Mouse (Mus musculus): ENCODE measurements around the gene Dot1l. TPM values are rescaled to one million over a fixed set of nuclear protein-coding genes. Genes with fewer than 3 reads are reported as not detected.
"Not testable (repeated sequence)": the region's sequence is repeated elsewhere in the genome, so short reads cannot be mapped to it uniquely, and the experiment has no call there.

The Dot1l gene
- polyA plus RNA-seq, 1 experiment = 121 TPM

- peak within 1 kb of the TSS; percentile 70 for H3K27ac ChIP-seq (ENCODE audit: control insufficient read depth, insufficient read depth, low read length)
- peak within 1 kb of the TSS; percentile 78 for H3K4me3 ChIP-seq (ENCODE audit: control insufficient read depth, insufficient read depth, low read length)
- H3K27me3 ChIP-seq (ENCODE audit: control insufficient read depth, insufficient read depth, low read length) = no peaks in the 10 kb centered on the region
- 0 out of 2 replicates have a peak, but pooled peaks have one; percentile 44 for TF ChIP-seq CTCF (IDR thresholded peaks at IDR 0.05; ENCODE audit: borderline replicate concordance, control insufficient read depth, extremely low read depth, insufficient read depth, low read length, poor library complexity)
- peak; percentile 78; the same call in 1 of the 2 replicates for TF ChIP-seq POLR2A (IDR thresholded peaks at IDR 0.05; ENCODE audit: control insufficient read depth, extremely low read depth, insufficient read depth, low read length, poor library complexity)
- peaks cover 21% of the 10 kb centered on the region for H3K4me1 ChIP-seq (replicated peaks; ENCODE audit: control insufficient read depth, insufficient read depth, low read length)
- WGBS = under 1% methylated on average over 82 of the region's 82 CpGs
- H3K36me3 ChIP-seq (ENCODE audit: control insufficient read depth, insufficient read depth, low read length) = peaks cover 10% of the 10 kb centered on the region
- DNase-seq = peak; percentile 98
These were observed 71.4 kb downstream of the Dot1l start, which contains the start of gene Oaz1 for GRCm38 (mm10) chr10:80826151-80827062. Oaz1 (plus strand) TSS chr10:80826656.

DNA sequence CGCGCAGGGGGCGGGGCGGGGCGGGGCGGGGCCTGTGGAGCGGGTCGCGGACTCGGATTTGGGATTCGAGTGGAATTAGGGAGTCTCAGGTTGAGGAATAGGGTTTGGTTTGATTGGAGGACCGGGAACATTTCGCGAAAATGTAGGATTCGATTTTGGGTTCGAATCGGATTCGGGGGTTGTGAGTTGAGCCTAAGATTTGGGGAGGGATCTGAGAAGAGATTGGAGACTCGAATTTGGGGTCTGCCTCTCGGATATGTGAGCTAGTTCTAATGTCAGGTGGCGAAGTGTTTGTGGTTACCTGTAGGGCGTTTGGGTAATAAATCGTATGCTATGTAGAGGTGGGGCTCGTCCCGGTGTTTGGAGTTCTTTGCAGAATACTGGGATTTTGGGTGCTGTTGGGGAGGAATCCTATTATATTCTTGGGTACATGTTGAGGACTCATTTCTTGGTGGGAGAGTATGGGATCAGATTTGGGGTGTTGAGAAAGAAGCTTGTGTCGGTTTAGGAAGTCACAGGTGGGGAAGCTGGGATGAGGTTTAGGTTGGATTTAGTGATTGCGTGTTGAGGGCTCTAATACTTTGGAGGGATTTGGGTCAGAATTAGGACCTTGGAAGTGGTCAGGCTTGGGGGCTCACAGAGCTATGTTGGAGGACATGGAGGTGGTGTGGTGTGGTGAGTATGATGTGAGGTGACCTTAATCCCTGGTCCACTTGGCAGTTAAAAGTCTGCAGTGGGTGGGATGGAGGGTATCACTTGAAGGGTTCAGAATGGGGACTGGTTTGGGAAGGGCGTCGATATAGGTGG lies 72.3 kb downstream of the Dot1l start:
- no peak for DNase-seq
- no peaks in the 10 kb centered on the region for H3K27me3 ChIP-seq (ENCODE audit: control insufficient read depth, insufficient read depth, low read length)
- H3K27ac ChIP-seq (ENCODE audit: control insufficient read depth, insufficient read depth, low read length) = no peak overlapping the region
- H3K36me3 ChIP-seq (ENCODE audit: control insufficient read depth, insufficient read depth, low read length) = peaks cover 10% of the 10 kb centered on the region
- WGBS = 3% methylated on average over 29 of the region's 29 CpGs
- TF ChIP-seq POLR2A (IDR thresholded peaks at IDR 0.05; ENCODE audit: control insufficient read depth, extremely low read depth, insufficient read depth, low read length, poor library complexity) = no peak
- TF ChIP-seq CTCF (IDR thresholded peaks at IDR 0.05; ENCODE audit: borderline replicate concordance, control insufficient read depth, extremely low read depth, insufficient read depth, low read length, poor library complexity) = no peak
- peaks cover 21% of the 10 kb centered on the region for H3K4me1 ChIP-seq (replicated peaks; ENCODE audit: control insufficient read depth, insufficient read depth, low read length)
- peak overlapping the region; percentile 78 for H3K4me3 ChIP-seq (ENCODE audit: control insufficient read depth, insufficient read depth, low read length)

DNA sequence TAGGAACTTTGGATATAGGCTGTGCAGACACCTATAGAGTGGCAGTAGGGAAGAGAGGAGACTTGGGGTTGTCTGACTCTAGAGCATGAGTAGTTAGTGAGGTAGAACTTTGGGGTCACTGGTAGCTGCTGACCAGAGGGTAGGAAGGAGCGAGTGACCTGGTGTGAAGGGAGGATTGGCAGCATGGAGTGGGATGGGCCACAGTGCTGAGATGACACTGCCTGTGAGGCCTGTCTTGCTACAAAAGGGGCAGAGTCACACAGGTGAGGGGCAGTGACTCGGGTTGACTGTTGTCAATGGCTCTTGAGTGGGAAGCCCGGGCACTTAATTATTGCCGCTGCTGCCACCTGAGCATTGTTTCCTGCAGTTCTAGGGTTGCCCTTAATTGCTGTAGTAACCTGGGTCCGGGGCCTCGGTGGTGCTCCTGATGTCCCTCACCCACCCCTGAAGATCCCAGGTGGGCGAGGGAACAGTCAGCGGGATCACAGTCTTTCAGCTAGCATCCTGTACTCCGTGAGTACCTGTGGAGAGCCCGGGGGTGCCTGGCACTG lies 72.9 kb downstream of the Dot1l start:
- DNase-seq = no peak
- Histone ChIP-seq H3K27me3 (ENCODE audit: control insufficient read depth, insufficient read depth, low read length) (no peaks in the 10 kb centered on the region), H3K4me3 (ENCODE audit: control insufficient read depth, insufficient read depth, low read length) (peak overlapping the region; percentile 78), H3K27ac (ENCODE audit: control insufficient read depth, insufficient read depth, low read length) (no peak overlapping the region), H3K36me3 (ENCODE audit: control insufficient read depth, insufficient read depth, low read length) (peaks cover 10% of the 10 kb centered on the region), H3K4me1 (replicated peaks; ENCODE audit: control insufficient read depth, insufficient read depth, low read length) (peaks cover 21% of the 10 kb centered on the region)
- TF ChIP-seq POLR2A (IDR thresholded peaks at IDR 0.05; ENCODE audit: control insufficient read depth, extremely low read depth, insufficient read depth, low read length, poor library complexity) (no peak), CTCF (IDR thresholded peaks at IDR 0.05; ENCODE audit: borderline replicate concordance, control insufficient read depth, extremely low read depth, insufficient read depth, low read length, poor library complexity) (no peak)
- 63% methylated on average over 10 of the region's 10 CpGs for WGBS

- H3K27me3 ChIP-seq (ENCODE audit: control insufficient read depth, insufficient read depth, low read length); H3K27ac ChIP-seq (ENCODE audit: control insufficient read depth, insufficient read depth, low read length); DNase-seq; H3K4me3 ChIP-seq (ENCODE audit: control insufficient read depth, insufficient read depth, low read length): not testable (repeated sequence)
- WGBS = 82% methylated on average over 9 of the region's 9 CpGs
- Histone ChIP-seq H3K36me3 (ENCODE audit: control insufficient read depth, insufficient read depth, low read length) (peaks cover 10% of the 10 kb centered on the region), H3K4me1 (replicated peaks; ENCODE audit: control insufficient read depth, insufficient read depth, low read length) (peaks cover 21% of the 10 kb centered on the region)
These were observed 73.6 kb downstream of the Dot1l start for GRCm38 (mm10) chr10:80828587-80828986.

- Histone ChIP-seq H3K4me1 (replicated peaks; ENCODE audit: control insufficient read depth, insufficient read depth, low read length) (peaks cover 12% of the 10 kb centered on the region), H3K4me3 (ENCODE audit: control insufficient read depth, insufficient read depth, low read length) (no peak overlapping the region), H3K27me3 (ENCODE audit: control insufficient read depth, insufficient read depth, low read length) (no peaks in the 10 kb centered on the region), H3K27ac (ENCODE audit: control insufficient read depth, insufficient read depth, low read length) (no peak overlapping the region), H3K36me3 (ENCODE audit: control insufficient read depth, insufficient read depth, low read length) (peaks cover 10% of the 10 kb centered on the region)
- 55% methylated on average over 1 of the region's 1 CpGs for WGBS
- no peak for TF ChIP-seq CTCF (IDR thresholded peaks at IDR 0.05; ENCODE audit: borderline replicate concordance, control insufficient read depth, extremely low read depth, insufficient read depth, low read length, poor library complexity)
- no peak for TF ChIP-seq POLR2A (IDR thresholded peaks at IDR 0.05; ENCODE audit: control insufficient read depth, extremely low read depth, insufficient read depth, low read length, poor library complexity)
- no peak for DNase-seq
These were observed 74.6 kb downstream of the Dot1l start for GRCm38 (mm10) chr10:80829359-80830278.

Data from thymus, adult 2 months (tissue).